Mouse (Mus musculus) spleen, postnatal 36 days (tissue): ENCODE results near the gene Smim13.

ENCODE experiments used
- DNase-seq, 2 experiments: peaks; one replicate each; pipeline ENCODE4 v3.0.0; 2022; ENCODE audit warnings: low spot score in 2 of 2, mixed read lengths in 1 of 2

Gene Smim13

DNA sequence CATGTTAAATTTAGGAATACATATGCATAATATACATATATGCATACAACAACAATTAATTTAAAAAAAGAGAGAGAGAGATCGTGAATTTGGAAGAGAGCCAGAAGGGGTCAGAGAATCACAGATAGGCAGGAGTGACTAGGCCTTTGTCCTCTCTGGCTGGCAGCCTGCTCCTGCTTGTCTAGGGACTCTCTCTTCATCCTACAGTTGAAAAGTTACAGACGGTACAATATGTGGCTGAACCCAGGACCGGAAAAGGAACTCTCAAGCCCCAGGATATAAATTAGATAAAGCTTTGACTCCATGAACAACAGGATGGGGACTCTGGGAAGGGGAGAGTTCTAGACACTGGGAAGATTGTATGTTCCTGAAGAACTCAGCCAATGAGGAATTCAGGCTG, 36.6 kb downstream of the Smim13 start:
- no peak for DNase-seq

DNA sequence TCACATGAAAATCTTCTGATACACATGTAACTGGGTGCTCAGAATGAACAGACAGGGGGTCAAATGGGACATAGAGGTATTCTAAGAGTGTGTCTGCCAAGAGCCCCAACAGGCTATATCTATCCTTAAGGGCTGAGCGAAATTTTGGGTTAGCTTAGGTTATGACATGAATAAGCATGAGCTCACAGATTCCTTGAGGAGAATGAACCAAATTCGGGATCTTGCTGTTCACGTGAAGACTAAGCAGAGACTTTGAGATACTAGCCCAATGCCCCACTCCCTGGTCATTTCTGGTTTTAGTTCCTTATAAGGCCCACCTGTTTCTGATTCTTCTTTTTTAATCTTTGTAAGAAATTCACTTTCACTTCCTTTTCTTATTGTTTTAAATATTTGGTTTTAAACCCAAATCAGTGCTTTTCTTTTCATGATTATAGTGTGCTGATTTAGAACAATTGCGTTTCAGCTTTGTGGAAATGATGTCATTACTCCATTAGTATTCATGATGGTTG, 41.9 kb downstream of the Smim13 start:
- no peak for DNase-seq

DNA sequence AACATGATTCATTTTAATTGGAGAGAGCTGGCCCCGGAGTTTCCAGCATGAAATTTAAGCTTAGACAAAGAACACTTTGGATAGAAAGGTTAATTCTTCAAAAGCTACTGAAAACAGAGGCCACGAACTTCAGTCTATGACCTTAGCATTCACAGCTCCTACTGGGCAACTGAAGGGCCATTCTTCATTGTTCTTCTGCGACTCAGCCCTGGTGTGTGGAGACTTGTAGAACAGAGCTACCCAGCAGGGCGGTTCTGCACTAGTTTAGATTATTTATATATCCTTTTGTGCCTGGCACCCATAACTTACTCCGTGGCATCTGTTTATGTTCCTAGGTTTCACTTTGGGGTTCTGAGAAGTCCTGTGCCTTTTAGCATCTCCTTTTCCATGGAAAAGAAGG, 44.0 kb downstream of the Smim13 start:
- no peak for DNase-seq

DNA sequence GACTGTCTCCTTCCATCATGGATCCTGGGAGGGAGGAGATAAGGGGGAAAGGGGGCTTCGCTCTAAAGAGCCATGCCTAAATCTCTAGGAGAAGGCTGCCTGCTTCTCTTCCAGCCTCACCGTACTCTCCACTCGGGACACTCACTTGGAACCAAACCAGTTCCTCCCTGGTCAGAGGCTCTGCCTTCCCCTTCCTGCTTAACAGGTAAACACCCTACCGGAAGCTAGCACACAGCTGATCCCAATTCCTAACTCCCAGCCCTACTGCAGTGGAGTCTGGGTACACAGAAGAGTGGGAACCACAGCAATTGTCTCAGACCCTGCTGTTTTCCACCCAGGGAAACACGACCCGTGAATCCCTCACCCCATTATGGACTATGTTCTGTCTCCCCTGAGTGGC, 46.2 kb downstream of the Smim13 start:
- no peak for DNase-seq

DNA sequence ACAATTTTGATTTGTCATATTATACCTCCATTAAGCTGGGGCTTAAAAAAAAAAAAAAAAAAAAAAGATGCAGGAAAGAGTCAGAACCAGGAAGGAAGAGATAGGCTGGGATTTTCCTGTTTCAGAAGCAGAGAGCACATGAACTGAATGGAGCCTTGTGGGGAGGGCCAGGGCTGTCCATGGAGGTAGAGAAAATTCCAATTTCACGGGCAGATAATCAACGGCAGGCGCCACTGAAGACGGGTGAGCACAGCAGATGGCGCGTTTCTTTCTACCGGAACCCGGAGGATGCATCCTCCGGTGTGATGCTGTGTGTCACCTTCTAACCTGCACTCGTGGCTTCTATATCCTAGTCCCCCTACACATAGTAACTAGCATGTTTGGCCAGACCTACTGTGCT, 46.8 kb downstream of the Smim13 start:
- DNase-seq: no peak

DNA sequence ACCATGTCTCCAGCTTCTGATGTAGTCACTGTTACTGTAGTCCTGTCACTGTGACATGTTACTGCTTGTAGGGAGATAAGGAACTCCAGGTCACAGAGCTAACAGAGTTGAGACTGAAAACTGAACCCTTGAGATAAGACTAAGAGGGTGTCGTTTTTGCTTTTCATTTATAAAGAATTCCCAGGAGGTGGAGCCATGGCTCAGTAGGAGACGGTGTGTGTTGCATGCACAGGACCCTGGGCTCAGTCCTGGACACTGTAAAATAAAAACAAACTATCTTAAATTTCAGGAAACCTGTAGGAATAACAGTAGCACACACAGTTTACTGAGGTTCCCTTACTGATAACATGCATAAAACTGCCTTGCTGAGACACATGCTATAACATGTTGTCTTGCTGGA, 48.9 kb downstream of the Smim13 start:
- no peak for DNase-seq

DNA sequence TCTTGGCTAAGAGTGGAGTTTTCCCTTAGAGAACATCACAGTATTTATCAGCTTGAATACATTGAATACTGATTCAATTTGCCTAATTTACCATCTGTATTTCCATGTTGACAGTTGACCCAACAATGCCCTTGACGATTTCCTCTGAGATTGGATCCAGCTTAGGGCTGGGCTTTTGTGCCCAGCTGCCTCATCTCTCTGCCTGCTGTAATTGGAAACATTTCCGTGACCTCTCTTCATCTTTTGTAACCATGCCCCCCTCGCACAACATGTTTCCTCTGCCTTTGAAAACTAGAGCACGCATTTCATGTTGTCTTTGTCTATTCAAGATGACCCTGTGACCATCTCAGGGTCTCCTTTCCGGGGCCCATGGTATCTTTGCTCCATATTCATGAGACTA, 49.4 kb downstream of the Smim13 start:
- no peak for DNase-seq

DNA sequence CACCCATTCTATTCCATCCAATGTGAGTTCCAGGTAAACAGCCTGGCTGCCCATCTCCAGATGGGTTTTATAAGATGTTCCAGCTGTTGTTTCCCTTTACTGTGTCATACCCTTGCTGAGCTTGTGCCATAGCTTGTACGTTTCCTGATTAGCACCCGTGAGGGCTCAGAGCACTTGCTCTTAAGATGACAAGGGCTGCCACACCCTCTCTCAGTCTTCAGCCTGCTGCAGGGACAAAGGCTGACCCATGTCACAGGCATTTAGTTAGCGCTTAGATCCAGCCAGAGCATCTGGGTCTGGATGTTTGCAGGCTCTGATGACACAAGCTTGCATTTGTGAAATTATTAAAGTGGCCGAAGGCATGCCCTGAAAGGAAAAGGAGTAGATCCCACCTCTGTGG, 50.4 kb downstream of the Smim13 start:
- no peak for DNase-seq

DNA sequence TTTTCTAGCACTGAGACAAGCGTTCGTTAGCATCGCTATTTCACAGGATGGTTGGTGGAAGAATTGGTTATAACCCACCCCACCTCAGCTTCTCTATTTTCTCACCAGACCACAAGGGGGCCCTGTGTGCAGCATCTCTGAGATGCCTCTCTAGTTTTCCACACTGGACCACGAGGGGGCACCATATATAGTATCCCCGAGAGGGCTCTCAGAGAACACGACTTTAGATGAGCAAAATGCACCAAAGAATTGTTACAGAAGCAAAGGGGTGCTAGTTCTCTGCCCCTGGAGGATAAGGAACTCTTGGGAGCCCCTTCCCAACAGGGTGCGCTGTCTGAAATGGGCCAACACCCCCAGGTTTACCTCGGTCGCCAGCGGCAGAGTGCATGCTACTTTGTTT, 53.1 kb downstream of the Smim13 start:
- peak; percentile 67 to 79 for DNase-seq

DNA sequence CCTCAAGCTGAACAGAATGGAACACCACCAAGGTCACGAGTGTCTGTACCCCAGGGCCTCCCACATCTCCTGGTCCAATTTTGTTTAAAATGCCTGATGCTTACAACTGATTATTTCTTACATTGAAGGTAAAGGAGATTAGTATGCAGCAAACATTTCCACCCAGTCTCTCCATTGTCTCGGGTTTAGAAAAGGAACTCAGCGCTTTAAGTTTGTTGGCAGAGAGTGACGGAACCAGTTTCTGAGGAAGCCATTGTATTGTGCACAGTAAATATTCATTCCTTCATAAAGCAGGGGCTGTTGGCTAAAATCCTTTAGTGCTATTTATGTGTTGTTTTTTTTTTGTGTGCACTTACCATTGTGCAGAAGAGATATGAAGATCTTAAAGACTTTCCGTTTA, 71.1 kb downstream of the Smim13 start:
- DNase-seq: no peak

DNA sequence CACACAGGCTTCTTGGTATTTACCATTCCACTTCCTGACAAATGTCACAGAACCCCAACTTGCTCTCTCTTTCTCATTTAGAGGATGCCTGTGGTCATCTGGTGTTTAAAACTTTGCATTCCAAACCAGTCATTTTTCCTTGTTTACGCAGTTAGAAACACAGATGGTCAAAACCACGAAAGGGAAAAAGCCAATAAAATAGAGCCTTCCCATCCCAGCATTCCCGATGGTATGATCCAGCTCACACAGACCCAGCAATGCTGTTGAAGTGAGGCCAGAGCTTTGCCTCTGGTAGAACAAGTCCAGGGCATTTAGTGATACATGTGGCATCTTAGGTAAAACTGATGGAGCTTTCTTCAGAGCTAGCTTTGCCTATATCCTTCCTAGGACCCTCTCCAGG, 71.8 kb downstream of the Smim13 start:
- DNase-seq: no peak

DNA sequence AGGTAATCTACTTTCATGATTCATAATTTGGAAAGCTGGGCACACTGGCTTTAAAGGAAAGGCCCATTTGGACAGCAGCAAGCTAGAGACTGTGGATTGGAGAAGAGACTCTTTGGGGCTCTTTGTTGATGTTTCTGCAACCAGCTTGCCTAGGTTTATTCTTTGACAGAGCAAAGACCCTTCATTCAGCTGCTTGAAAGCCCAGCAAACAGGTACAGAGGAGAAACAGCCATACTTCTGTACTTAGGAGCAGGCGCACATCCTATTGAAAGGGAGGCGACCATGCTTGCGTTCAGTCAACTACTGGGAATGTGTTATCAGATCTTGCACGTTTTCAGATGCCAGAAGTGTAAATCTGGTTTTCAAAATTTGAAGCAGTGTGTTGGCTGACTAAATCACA, 75.0 kb downstream of the Smim13 start:
- no peak for DNase-seq

DNA sequence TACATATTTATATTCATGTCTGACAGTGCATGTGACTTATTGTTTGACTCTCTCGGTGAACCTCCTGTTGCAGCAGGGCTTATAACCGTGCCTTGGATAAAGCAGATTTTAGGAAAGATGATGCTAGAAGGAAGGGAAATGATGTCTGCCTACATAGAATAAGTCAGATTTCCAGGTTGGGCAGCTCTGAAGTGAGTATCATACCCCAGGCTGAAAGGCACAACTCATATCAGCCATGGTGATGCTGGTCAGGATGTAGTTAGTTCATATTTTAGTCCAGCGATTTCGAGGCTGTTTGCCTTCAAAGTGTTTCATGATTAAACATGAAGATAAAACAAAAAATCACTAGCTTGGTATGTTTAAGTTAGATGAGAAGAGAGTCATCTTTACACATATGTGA, 75.7 kb downstream of the Smim13 start:
- DNase-seq: no peak

DNA sequence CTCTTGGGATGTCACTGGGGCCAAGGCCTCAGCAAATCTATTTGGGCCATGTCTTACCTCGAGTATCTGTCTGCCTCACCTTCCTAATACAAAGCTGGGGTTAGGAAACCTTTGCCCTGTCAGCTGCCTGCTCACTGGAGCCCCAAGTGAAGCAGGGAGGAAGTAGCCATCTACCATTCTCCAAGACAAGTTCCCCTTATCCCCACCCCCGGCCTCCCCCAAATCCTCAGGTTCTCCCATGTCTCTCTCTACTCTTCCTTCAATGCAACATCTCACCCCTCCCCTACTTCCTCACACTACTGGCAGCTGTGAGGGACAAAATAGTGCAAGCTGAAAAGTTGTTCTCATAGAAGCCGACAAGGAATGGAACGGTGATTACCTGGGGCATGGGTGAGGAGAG, 76.5 kb downstream of the Smim13 start:
- no peak for DNase-seq
